Mouse (Mus musculus): ENCODE measurements around the gene Cftr.

DNA sequence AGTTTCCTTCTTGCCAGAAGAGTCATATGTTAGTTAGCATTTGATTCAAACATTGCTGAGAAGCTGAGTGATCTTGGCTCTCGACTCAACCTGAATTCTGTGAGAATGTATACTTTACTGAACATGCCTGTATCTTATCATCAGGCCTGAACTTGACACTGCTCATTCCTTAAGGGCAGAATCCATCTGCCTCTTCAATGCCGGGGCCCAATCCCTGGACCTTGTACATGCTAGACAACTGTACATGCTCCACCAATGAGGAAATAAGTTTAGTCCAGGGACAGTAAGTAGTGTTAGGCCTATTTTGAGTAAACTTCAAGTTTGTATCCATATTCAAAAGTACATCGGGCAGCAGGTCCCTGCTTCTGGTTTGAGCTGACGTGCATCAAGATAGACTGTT lies 134.6 kb downstream of the Cftr start:
- TF ChIP-seq NRF1 (IDR thresholded peaks at IDR 0.05; ENCODE audit: insufficient read depth, low read depth, low read length, poor library complexity, severe bottlenecking) = no peak
- no peak for TF ChIP-seq MEF2A (IDR thresholded peaks at IDR 0.05; ENCODE audit: extremely low read depth, insufficient replicate concordance, low read depth, low read length, poor library complexity, severe bottlenecking)
- TF ChIP-seq SIN3A (IDR thresholded peaks at IDR 0.05; ENCODE audit: low read length) = no peak
- no peak for TF ChIP-seq POLR2A (IDR thresholded peaks at IDR 0.05; ENCODE audit: control insufficient read depth in 1 of 2, insufficient read depth in 1 of 2, low read depth in 1 of 2, low read length in 2 of 2, poor library complexity in 1 of 2)
- TF ChIP-seq MYC (IDR thresholded peaks at IDR 0.05; ENCODE audit: low read depth, low read length) = no peak

Data from MEL (cell line).